Mouse (Mus musculus): ENCODE measurements around the gene Cdkn1a.

- TF ChIP-seq CTCF (IDR thresholded peaks at IDR 0.05; ENCODE audit: low read depth), result no peak
- no peak for TF ChIP-seq EP300 (IDR thresholded peaks at IDR 0.05; ENCODE audit: low read depth)
These were observed 16.7 kb upstream of the Cdkn1a start for GRCm38 (mm10) chr17:29074085-29074484.

Data from liver, embryonic 14.5 days (tissue).